Mouse (Mus musculus) ES-CJ7 (cell line): ENCODE results near the gene Tifab.

Experiments used
- DNase-seq: peaks from one replicate; pipeline ENCODE4 v3.0.0; 2011; ENCODE audit warnings: low read depth, low spot score

Tifab gene

DNA sequence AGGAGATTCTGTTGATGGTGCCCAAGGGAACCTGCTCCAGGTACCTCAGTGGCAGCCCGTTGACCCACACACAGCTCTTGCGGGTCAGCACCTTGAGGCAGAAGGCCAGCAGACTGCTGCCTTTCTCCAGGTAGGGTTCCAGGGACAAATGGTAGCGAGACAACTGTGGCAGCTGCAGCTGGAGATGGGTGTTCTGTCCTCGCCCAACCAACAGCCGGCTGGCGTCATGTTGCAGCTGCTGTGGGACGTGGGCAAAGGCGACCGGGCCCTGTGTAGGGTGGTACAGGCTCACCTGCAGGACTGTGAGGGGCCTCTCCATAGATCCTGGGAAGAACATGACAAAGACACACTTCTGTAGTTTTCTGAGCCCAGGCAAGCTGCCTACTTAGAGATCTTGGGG, 2.4 kb downstream of the Tifab start:
- no peak for DNase-seq

DNA sequence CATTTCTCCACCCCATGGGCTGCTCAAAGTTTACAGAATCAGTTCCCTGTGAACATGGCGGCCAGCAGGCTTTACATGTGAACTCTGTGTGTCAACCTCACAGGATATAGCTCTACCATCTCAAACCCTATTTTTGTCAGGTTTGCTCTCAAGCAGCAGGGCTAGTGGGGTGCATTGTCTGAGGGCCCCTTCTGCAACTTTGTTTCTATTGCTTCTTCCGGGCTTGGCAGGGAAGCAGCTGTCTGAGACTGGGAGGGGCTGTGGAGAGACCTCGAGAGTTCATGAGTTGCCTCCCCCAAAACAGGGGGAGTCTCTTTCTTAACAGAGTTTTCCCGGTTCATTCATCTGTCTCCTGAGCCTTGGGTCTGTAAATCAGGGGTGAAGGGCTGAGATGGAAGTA, 2.8 kb downstream of the Tifab start:
- no peak for DNase-seq

DNA sequence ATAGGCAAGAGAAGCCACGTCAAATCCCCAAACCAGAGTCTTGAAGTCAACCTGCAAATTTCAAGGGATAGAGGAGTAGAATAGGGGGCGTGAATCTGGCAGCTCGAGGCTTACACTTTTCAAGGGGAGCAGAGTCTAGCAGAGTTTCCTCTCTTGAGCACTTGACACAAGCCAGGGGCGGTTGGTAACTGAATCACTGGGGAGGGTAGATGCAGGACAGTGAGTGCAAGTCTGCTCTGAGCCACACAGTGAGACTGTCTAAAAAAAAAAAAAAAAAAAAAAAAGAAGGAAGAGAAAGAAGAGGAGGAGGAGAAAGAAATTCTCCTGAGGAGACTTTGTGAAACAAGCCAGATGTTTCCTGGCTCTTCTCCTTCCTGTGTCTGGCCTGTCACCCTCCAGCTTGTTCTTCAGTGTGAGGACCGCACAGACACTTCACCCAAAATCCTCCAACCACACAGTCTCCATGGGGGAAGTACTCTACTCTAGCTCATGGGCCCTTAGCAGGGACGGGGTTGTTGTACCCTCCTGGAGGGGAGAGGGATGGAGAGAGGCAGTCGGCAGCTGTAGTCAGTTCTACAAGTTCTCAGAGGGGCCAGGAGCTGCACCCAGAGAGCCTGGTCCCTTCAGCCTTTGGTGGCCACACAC, 5.7 kb downstream of the Tifab start:
- DNase-seq = no peak

DNA sequence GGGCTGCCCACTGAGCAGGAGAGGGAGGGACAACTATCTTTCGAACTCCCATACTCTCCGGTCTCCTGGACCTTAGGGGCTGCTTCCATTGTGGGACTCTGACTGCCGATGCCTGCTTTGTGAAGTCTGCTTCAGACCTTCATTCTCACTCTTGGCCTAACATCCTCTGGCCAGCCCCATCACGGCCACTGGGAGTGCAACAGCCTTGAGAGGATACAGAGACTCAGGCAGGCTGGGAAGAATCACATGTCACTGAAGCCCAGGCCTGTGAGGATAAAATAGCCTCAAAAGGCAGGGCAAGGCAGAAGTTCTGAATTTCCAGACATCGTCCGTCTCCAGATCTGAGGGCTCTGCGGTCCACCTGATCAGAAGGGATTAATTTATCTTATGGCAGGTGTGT, 6.6 kb downstream of the Tifab start:
- no peak for DNase-seq

DNA sequence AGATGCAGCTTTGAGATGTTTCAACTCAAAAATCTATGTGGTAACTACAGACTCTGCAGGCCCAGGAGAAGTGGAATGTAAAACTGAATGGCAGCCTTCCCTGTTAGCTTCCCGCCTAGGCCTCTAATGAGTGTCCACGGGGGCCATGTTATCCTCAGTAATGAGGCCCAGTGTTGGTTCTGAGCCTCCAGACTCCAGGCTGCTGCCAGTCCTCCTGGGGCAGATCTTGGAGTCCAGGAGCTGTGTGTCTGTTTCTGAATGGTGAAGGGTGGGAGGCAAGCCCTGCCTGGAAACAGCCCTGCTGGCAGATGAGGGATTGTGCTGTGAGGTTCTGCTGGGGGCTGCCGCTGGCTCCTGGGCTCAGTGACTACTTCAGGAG, 10.3 kb downstream of the Tifab start:
- no peak for DNase-seq

DNA sequence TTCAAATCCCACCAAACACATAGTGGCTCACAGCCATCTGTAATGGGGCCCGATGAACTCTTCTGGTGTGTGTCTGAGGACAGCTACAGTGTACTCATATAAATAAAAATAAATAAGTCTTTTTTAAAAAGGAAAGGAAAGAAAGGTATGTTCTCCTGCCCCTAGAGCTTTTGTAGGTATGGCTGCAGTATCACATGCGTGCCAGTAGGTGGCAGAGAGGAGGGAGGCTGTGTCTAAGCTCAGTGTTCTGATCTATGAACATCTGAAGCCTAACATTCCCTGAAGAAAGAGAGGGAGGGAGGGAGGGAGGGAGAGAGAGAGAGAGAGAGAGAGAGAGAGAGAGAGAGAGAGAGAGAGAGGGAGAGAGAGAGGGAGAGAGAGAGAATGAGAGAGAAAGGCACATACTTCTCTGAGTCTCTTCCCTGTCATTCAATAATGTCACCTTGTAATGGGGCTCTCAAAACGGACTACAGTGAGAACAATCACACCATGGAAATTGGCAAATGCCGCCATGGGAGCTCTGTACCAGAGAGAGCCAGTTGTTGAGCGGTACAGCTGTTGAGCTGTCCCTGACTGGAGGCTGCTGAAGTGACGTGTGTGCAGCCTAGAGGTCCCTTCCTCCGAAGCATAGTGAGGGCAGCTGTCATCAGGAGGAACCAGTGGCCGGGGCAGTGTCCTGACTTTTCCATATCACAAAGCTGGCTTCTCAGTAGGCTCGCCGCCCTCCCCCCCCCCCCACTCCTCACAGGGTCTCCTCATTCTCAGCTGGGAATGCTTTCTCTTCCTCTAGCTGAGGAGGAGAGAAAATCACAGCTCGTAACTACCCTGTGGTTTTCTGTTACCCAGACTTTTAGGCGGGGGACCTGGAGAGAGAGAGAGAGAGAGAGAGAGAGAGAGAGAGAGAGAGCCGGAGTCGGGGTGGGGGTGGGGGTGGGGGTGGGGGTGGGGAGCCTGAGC, 11.0 kb downstream of the Tifab start:
- peak; percentile 62 for DNase-seq

DNA sequence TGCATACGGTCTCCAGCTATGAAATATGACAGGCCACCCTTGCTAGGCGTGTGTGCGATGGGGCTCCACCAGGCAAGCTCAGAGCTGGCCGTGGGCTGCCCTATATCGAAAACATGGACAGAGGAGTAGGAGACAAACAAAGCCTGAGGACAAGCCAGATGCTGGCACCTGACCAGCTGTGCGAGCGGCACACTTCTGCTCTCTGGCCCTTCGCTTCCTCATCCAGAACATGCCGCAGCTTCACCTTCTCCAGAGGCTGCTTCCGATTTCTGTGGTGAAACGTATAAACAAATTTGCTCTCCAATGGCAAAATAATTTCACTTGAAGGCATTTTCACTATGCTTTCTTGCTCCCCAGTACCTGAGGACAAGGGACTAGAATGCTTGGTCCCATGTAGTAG, 13.1 kb downstream of the Tifab start:
- no peak for DNase-seq

DNA sequence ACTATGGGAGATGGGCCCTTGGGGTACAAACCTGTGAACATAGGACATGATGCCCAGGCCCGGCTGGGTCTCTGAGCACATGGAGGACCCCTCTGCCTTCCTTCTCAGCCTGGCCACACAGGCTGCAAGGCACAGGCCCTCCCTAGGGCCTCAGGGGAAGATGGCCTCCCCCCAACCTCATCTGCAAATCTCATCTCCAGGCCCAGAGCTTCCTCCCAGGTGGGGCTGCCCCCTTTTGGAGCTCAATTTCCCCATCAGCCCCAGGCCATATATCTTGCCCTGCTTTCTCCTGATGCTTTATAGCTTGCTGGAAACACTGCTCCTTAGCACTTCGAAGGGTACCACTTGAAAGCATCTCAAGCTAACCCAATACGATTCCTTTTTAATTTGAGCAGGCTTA, 14.3 kb downstream of the Tifab start:
- no peak for DNase-seq

DNA sequence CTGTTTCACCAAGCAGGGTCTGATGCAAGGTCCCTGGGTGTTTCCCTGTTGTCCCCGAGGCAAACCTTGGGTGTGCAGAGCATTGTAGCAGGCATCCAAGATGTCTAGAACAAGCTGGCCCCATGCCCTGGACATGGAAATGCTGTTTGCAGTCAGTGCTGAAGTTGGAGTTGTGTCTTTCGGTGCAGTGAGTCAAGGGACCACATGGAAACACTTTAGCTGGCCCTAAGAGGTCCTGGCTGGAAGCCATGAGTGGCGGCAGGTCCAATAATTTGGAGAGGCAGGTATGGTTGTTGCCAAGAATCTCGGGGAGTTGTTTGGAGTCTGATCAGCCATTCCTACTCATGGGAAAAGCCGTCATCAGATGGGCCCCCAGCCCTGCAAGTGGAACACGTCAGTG, 14.9 kb downstream of the Tifab start:
- DNase-seq = no peak

DNA sequence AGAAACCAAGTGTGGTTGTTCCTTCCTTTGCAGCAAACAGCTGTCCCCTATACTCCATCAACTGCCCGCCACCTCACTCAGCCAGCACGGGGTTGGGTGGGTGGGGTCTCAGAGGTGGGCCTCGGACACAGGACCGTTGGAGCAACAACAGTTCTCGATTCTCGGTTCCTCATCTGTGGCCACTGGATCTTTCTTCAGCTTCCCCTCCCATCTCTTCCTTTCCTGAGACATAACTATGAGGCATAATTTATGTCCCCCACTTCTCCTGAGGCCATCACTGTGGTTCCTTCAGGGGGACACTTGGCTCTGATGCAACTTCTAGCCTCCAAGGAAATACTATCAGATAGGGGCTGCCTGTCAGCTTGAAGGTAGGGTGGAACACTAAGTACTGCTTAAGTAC, 15.8 kb downstream of the Tifab start:
- DNase-seq = no peak

DNA sequence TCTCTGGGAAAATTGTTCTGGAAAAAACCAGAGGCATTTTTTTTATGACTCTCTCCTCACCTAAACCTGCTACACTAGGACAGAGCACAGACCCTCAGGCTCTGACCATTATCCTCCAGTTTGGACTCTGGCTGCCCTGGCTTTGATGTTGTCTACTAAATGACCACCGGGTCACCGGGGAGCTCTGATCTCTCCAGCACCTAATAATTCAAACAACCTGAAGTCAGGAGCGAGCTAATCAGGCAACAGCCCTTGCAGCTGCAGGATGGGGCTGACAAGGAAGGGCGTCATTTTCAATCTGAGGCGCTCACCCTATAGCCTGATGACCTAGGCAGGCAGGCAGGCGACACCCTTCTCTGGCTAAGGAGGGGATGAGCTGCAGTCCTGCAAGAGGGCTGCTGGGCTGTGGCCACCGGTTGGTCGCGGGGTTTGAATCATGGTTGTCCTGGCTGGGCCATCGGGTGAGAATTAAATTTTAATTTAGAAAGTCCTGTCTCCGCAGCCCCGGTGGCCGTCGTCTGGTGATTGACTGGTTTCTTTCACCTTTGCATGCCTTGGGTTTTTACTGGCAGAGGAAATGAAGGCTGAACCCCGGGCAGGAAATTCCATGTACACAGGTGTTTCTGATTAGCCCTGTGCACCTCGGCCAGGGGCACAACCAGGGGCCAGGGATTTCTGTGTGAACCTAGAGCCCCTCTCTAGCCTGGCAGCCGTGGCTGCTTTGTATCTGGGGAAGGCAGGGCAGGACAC, 18.9 kb downstream of the Tifab start:
- no peak for DNase-seq

DNA sequence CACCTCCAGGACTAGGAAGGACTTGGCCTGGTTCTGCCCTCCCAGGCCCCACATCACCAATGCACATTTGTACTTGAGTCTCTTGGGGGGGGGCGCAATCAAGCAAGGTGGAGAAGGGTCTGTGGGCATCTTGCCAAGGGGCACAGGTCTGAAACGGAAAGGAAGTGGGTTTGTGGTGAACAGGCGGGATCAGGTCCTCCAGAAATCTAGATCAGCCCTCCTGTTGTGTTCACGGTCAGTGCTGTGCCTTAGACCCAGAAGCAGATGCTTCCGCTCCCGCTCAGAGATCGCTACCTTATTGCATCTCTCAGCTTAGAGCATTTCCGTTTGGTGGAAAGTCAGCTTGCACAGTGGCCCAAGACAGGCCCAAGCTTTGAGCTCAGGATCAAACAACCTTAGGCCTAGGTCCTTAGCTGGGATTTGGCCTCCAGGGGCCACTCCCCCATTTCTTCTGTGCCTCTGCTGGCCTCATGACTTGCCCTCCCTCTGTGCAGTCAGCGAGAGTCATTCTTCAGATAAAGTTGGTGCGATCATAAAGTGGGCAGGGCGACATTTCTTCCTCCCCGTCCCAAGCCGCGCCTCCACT, 19.6 kb downstream of the Tifab start:
- no peak for DNase-seq

DNA sequence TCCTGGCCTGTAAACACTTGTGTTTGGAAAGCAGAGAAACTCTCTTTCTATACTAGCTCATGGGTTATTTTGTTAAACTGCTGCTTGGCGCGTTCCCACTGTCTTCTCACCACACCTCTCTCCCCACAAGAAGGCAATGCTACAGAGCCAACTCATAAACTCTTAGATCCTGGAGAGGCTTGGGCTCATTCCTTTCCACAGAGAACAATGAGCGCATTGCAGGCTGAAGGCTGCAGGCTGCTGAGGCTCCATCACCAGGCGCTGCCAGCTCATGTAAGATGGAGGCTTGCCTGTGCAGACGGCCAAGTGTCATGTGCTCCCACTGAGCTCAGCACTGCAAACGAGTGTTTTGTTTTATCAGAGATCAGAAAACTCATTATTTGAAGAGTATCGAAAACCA, 23.0 kb downstream of the Tifab start:
- no peak for DNase-seq

DNA sequence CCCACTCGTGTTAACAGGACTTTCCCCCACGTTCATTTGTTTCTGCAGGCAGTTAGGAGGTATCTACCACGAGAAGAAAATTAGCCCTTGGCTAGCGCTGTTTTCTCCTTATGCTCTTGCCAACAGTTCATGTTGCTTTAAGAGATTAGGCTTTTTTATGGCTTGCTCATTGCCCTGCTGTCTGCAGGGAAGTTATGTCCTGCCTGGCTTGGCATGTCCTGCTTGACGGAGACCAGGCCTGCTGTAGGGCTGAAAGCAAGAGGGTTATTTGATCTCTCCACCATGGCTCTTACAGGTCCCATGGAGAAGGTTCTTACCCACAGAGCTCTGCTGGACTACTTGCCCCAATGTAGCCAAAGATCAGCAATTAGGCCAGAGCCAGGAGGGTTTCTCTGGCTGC, 23.6 kb downstream of the Tifab start:
- DNase-seq = no peak

DNA sequence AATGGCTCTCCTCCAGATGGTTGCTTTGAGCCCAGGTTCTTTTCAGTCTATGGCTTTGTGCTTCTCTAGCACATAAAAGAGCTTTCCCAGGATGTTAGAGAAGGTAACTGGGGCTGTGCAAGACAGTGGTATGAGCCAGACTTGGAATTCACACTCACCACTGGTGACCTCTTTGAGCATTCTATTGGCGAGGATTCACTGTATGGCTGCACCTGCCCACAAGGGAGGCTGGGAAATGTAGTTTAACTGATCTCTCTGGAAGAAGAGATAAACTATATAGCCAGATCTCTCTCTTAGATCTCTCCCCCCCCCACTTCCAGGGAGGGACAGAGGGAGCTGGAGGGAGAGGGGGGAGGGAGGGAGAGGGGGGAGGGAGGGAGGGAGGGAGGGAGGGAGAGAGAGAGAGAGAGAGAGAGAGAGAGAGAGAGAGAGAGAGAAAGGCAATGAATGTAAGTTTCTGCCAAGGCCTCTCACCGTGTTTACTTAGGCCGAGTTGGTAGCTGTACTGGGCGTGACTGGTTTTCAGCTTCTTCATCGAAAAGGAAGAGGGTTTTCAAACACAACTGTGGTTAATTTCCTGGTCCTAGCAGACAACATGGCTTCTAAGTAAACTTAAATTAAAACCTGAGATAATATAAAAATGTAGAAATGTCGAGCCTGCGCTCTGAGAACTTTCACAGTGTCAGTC, 25.8 kb downstream of the Tifab start:
- DNase-seq = no peak

DNA sequence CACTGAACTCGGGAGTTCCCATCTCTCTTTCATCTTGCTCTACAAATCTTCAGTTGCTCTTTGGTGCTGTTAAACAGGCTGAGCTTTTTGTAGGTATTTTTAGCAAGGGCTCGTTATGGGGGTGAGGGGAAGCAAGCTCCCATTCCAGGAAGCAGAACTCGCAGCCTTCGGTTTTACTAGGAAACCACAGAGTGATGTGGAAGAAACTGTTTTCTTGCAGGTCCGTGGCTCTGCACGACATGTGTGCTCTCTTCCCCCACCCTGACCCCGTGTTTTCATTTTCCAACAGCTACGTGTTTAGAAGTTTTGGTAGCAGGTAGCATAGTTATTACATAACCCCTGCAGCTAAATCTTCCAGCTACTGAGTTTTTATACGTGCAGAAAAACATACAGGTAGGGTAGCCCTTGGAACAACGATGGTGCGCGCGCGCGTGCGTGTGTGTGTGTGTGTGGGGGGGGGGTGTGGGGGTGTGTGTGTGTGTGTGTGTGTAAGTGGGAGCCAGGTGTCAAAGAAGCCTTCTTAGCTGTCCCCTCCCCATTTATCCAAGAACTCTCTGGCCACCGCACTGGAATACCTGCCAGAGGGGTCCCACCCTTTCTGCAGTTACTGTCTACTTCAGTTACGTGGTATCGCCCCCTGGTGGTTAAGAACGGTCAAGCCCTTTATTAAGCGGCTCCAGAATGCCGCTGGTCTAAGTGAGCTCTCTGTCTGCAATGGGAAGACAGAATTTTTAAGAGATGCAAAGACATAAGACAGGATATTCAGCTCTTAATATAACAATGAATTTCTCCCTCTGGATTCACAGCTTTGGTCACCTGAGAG, 27.1 kb downstream of the Tifab start:
- peak; percentile 83 for DNase-seq

DNA sequence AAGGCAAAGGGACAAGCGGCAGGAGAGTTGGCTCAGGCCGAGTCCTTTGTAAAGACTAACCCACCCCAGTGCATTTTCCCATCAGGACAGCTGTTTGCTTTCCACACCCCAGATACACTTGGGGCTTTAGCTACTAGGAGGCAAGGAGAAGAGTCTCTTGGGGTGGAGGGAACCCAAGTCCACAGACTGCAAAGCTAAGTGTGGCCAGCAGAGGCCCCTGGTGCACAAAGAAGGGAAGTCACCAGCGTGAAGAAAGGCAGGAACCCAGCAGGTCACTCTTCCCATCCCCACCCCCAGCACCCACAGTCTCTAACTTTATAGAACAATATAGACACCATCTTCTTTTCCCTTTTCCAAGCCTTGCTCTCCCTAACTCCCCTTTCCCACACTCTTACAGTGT, 33.2 kb downstream of the Tifab start:
- peak; percentile 58 for DNase-seq

DNA sequence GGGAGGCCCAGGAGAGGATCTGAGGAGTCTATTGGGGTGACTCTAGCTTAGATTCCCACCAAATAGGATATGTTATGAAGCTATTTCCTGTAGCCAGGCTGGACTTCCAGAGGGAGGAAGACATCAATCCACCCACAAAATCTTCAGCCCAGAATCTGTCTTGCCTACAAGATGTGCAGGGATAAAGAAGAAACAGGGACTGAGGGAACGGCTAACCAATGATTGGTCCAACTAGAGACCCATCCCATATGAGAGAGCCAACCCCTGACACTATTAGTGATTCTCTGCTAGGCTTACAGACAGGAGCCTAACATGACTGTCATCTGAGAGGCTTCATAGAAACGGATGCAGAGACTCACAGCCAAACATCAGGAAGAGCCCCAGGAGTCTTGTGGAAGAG, 34.7 kb downstream of the Tifab start:
- DNase-seq = no peak

DNA sequence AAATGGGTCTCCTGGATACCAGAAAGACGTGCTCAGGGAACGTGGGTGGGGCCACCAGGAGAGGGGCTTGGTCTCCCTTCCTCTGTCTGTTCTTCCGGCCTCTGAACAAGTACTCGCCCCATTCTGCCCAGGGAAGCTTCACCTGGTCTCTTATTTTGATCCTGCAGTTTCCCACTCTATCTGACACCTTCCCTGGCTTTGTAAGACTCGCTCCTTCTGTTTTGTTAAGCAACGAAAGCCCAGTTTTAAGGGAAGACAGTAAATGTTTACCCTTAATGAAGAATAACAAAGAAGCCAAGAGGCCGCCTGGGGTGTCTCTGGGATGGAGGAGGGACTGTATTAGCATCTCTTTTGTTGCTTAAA, 35.6 kb downstream of the Tifab start:
- peak; percentile 99 for DNase-seq

DNA sequence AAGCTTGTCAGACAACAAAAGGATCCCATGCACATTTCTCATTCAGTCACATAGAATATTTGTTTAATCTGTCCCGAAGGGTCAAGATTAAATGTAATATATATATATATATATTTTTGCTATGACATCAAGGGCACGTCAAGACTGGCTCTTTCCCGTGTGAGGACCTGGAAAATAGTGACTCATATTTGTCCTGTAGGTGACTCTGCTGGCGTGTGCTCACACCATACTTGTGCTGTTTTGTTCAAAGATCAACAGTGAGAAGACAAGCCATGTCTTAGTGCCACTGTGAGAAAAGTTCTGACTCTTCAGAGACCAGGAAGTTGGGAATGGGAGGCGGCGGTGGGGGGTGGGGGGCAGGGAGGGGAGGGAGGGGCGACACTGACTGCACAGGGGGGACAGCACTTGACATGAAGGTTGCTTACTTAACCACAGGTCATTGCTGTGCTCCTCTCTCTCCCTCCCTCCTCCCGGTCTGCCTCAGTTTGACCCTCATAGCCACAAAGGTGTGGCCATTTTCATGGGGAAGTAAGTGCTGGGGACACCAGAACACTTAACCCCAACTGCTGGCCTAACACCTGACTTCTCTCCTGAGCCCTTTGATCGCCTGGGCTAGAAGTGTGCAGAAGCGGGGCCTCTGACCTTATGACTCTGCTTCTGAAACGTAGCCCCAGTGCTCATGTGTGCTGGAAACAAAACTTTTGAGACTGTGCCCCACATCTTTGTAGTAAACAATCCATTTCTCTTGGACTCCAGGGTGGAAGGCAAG, 36.1 kb downstream of the Tifab start:
- no peak for DNase-seq
